Mouse (Mus musculus) embryonic fibroblast, embryonic 13.5 days (primary cell): ENCODE data around the gene Fam124a.

ENCODE experiments used
- CTCF ChIP-seq: IDR thresholded peaks from 2 replicates; pipeline ENCODE4 v1.5.1; 2011; ENCODE audit warnings: mild to moderate bottlenecking, control low read depth, low read length, moderate library complexity, borderline replicate concordance; ENCODE audit not compliant: insufficient read depth
- POLR2A ChIP-seq: IDR thresholded peaks from 2 replicates; pipeline ENCODE4 v1.6.1; 2011; ENCODE audit warnings: low read depth, mild to moderate bottlenecking, control low read depth, low read length, moderate library complexity

- TF ChIP-seq CTCF (no peak), POLR2A (no peak)
These were observed 100.5 kb downstream of the Fam124a start for GRCm38 (mm10) chr14:62655996-62656395.
